Mouse (Mus musculus) mature B cell (primary cell): Measurements from ENCODE around the gene Mdm4.
"Not testable (repeated sequence)": the region's sequence is repeated elsewhere in the genome, so short reads cannot be mapped to it uniquely, and the experiment has no call there.

Experiments used
- in situ Hi-C: fragments of 300-500 bp; cut with MboI; formaldehyde crosslinking; loops from 2 replicates; pipeline ENCODE4 v1.14.3; 2019

Mdm4 gene

GRCm38 (mm10) chr1:133053034-133053433 is 22.7 kb upstream of the Mdm4 start:
- in situ Hi-C loops: loop anchor here (5.0 kb wide), 1 partner anchor 34 kb away; no protein-coding TSS in a partner anchor

- in situ Hi-C loops: loop anchor here (5.0 kb wide), 1 partner anchor 35 kb away; no protein-coding TSS in a partner anchor
Observed at GRCm38 (mm10) chr1:133051829-133052228, 21.5 kb upstream of the Mdm4 start.

GRCm38 (mm10) chr1:133050001-133050431 is 19.7 kb upstream of the Mdm4 start:
- in situ Hi-C loops: loop anchor here (5.0 kb wide), 1 partner anchor 37 kb away; no protein-coding TSS in a partner anchor

- in situ Hi-C loops: loop anchor here (25.0 kb wide), 2 partner anchors 564 to 1039 kb away; partner anchors contain the start of genes Btg2 and Snrpe
Observed at GRCm38 (mm10) chr1:133048690-133049089, 18.3 kb upstream of the Mdm4 start.

- in situ Hi-C loops: loop anchor here (25.0 kb wide), 2 partner anchors 565 to 1040 kb away; partner anchors contain the start of genes Btg2 and Snrpe
Observed at GRCm38 (mm10) chr1:133047575-133047974, 17.2 kb upstream of the Mdm4 start.

GRCm38 (mm10) chr1:133046441-133046931 is 16.1 kb upstream of the Mdm4 start:
- in situ Hi-C loops: loop anchor here (25.0 kb wide), 2 partner anchors 566 to 1041 kb away; partner anchors contain the start of genes Btg2 and Snrpe

GRCm38 (mm10) chr1:133045861-133046440 is 15.6 kb upstream of the Mdm4 start:
- in situ Hi-C loops: loop anchor here (25.0 kb wide), 2 partner anchors 566 to 1041 kb away; partner anchors contain the start of genes Btg2 and Snrpe

- in situ Hi-C loops: loop anchor here (25.0 kb wide), 2 partner anchors 567 to 1042 kb away; partner anchors contain the start of genes Btg2 and Snrpe
Observed at GRCm38 (mm10) chr1:133045011-133045860, 14.9 kb upstream of the Mdm4 start, which contains the start of gene Pik3c2b. Gene Pik3c2b, plus strand, starts transcription at chr1:133045667.

GRCm38 (mm10) chr1:133039505-133039949 is 9.2 kb upstream of the Mdm4 start:
- in situ Hi-C loops: loop anchor here (10.0 to 25.0 kb wide), 3 partner anchors 45 to 1048 kb away; partner anchors contain the start of genes Btg2 and Snrpe

- in situ Hi-C loops: loop anchor here (10.0 to 25.0 kb wide), 3 partner anchors 50 to 1053 kb away; partner anchors contain the start of genes Btg2 and Snrpe
Observed at GRCm38 (mm10) chr1:133034682-133035081, 4.3 kb upstream of the Mdm4 start.

GRCm38 (mm10) chr1:133034091-133034460 is 3.7 kb upstream of the Mdm4 start:
- in situ Hi-C loops: loop anchor here (10.0 to 25.0 kb wide), 3 partner anchors 51 to 1053 kb away; partner anchors contain the start of genes Btg2 and Snrpe

- in situ Hi-C loops: loop anchor here (10.0 to 25.0 kb wide), 3 partner anchors 51 to 1054 kb away; partner anchors contain the start of genes Btg2 and Snrpe
Observed at GRCm38 (mm10) chr1:133033316-133034090, 3.1 kb upstream of the Mdm4 start.

- in situ Hi-C loops: loop anchor here (10.0 to 25.0 kb wide), 3 partner anchors 52 to 1054 kb away; partner anchors contain the start of genes Btg2 and Snrpe
Observed at GRCm38 (mm10) chr1:133032981-133033315, 2.6 kb upstream of the Mdm4 start.

- in situ Hi-C loops: loop anchor here (10.0 to 25.0 kb wide), 3 partner anchors 55 to 1058 kb away; partner anchors contain the start of genes Btg2 and Snrpe
Observed at GRCm38 (mm10) chr1:133029744-133030143, 617 bp downstream of the Mdm4 start.

GRCm38 (mm10) chr1:133027980-133028379 is 2.4 kb downstream of the Mdm4 start:
- in situ Hi-C loops: loop anchor here (25.0 kb wide), 2 partner anchors 584 to 1059 kb away; partner anchors contain the start of genes Btg2 and Snrpe

- in situ Hi-C loops: loop anchor here (25.0 kb wide), 2 partner anchors 585 to 1060 kb away; partner anchors contain the start of genes Btg2 and Snrpe
Observed at GRCm38 (mm10) chr1:133027126-133027525, 3.2 kb downstream of the Mdm4 start.

GRCm38 (mm10) chr1:133025796-133026190 is 4.6 kb downstream of the Mdm4 start:
- in situ Hi-C loops: loop anchor here (25.0 kb wide), 2 partner anchors 587 to 1062 kb away; partner anchors contain the start of genes Btg2 and Snrpe

GRCm38 (mm10) chr1:133025051-133025795 is 5.1 kb downstream of the Mdm4 start:
- in situ Hi-C loops: loop anchor here (25.0 kb wide), 2 partner anchors 587 to 1062 kb away; partner anchors contain the start of genes Btg2 and Snrpe

- in situ Hi-C loops: no loop called here
Observed at GRCm38 (mm10) chr1:133024426-133024825, 5.9 kb downstream of the Mdm4 start.

- in situ Hi-C loops: not testable (repeated sequence)
Observed at GRCm38 (mm10) chr1:133023723-133024122, 6.6 kb downstream of the Mdm4 start.
